Mouse (Mus musculus): ENCODE measurements at regions not wholly inside any gene's neighbourhood (a gene's known extent, or its start where the extent isn't known, plus 50 kb on each side); places are given as distances from the start of the nearest gene placed in this dataset.

- no peak for TF ChIP-seq POLR2A (IDR thresholded peaks at IDR 0.05; ENCODE audit: control insufficient read depth, extremely low read depth, insufficient read depth, low read length, poor library complexity)
- no peak for TF ChIP-seq CTCF (IDR thresholded peaks at IDR 0.05; ENCODE audit: borderline replicate concordance, control insufficient read depth, extremely low read depth, insufficient read depth, low read length, poor library complexity)
Observed at GRCm38 (mm10) chr8:10719411-10719810, 288.8 kb downstream of the Irs2 start.
